Mouse (Mus musculus): ENCODE measurements at regions not wholly inside any gene's neighbourhood (a gene's known extent, or its start where the extent isn't known, plus 50 kb on each side); places are given as distances from the start of the nearest gene placed in this dataset.

- TF ChIP-seq POLR2A (IDR thresholded peaks at IDR 0.05; ENCODE audit: insufficient read depth, low read length) (no peak), CTCF (IDR thresholded peaks at IDR 0.05; ENCODE audit: low read depth, low read length) (no peak), EP300 (IDR thresholded peaks at IDR 0.05; ENCODE audit: insufficient read depth, low read depth, low read length) (no peak)
Observed at GRCm38 (mm10) chr6:135518710-135519437, 156.5 kb downstream of the Emp1 start.

All from ES-Bruce4 (cell line).